Mouse (Mus musculus): ENCODE data around the gene Rxfp3.

- TF ChIP-seq POLR2A (IDR thresholded peaks at IDR 0.05; ENCODE audit: low read depth, low read length) (no peak), CTCF (IDR thresholded peaks at IDR 0.05; ENCODE audit: extremely low read depth, insufficient read depth, insufficient read length, insufficient replicate concordance) (no peak)
Observed at GRCm38 (mm10) chr15:11035947-11036474, 1.8 kb downstream of the Rxfp3 start.

All from spleen, adult 2 months (tissue).